Mouse (Mus musculus) embryonic fibroblast, embryonic 13.5 days (primary cell): ENCODE data around the gene Pipox. TPM values are rescaled to one million over a fixed set of nuclear protein-coding genes. Genes with fewer than 3 reads are reported as not detected.

Experiments
- H3K27ac ChIP-seq: 2 replicates; pipeline ENCODE4 v1.5.1; 2012; ENCODE audit warnings: low read length, control low read depth, inconsistent platforms; ENCODE audit not compliant: insufficient read depth
- H3K4me1 ChIP-seq: 2 replicates; pipeline ENCODE4 v1.6.1; 2011; ENCODE audit warnings: low read length; ENCODE audit not compliant: control insufficient read depth, insufficient read depth
- H3K4me3 ChIP-seq: 2 replicates; pipeline ENCODE4 v1.5.1; 2011; ENCODE audit warnings: mild to moderate bottlenecking, control low read depth, low read length; ENCODE audit not compliant: insufficient read depth
- CTCF ChIP-seq: IDR thresholded peaks from 2 replicates; pipeline ENCODE4 v1.5.1; 2011; ENCODE audit warnings: mild to moderate bottlenecking, control low read depth, low read length, moderate library complexity, borderline replicate concordance; ENCODE audit not compliant: insufficient read depth
- POLR2A ChIP-seq: IDR thresholded peaks from 2 replicates; pipeline ENCODE4 v1.6.1; 2011; ENCODE audit warnings: low read depth, mild to moderate bottlenecking, control low read depth, low read length, moderate library complexity
- polyA plus RNA-seq: library from polyadenylated mRNA; stranded (reverse); fragments of >200 nt; gene quantifications from 2 replicates; pipeline ENCODE4 v1.2.4, GENCODE M21; 2011; ENCODE audit warnings: low read depth; ENCODE audit not compliant: missing spikeins, insufficient read length

Pipox gene
- polyA plus RNA-seq, 1 experiment = not detected

- Histone ChIP-seq H3K27ac (no peak overlapping the region), H3K4me3 (no peak overlapping the region), H3K4me1 (no peaks in the 10 kb centered on the region)
- TF ChIP-seq POLR2A = no peak
- TF ChIP-seq CTCF = no peak
Observed at GRCm38 (mm10) chr11:77927837-77928236, 33.9 kb upstream of the Pipox start.

DNA sequence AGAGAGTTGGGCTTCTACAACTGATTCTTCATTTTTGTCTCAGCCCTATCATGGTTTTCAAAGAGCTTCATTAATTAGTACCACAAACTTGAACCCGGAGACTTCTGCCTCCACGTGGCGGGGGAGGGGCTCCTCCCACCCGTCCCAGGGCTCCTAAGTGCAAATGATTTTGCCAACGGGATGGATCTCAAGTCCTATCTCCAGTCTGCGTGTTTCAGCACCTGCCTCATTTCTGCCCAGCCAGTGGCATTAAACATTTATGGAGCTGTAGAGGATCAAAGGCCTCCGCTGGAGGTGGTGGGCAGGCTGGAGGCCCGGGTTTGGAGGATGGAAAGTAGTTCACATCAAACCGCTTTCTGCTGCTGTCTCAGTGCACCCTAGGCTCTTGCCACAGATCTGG lies 32.8 kb upstream of the Pipox start:
- no peak overlapping the region for H3K4me3 ChIP-seq
- no peak overlapping the region for H3K27ac ChIP-seq
- no peaks in the 10 kb centered on the region for H3K4me1 ChIP-seq
- TF ChIP-seq POLR2A (no peak), CTCF (no peak)

- no peak overlapping the region for H3K27ac ChIP-seq
- H3K4me3 ChIP-seq = no peak overlapping the region
- TF ChIP-seq CTCF (no peak), POLR2A (no peak)
- no peaks in the 10 kb centered on the region for H3K4me1 ChIP-seq
Observed at GRCm38 (mm10) chr11:77925836-77926657, 32.2 kb upstream of the Pipox start.

GRCm38 (mm10) chr11:77923285-77923684 lies 29.4 kb upstream of the Pipox start:
- Histone ChIP-seq H3K4me3 (no peak overlapping the region), H3K27ac (no peak overlapping the region), H3K4me1 (no peaks in the 10 kb centered on the region)
- no peak for TF ChIP-seq POLR2A
- no peak for TF ChIP-seq CTCF

DNA sequence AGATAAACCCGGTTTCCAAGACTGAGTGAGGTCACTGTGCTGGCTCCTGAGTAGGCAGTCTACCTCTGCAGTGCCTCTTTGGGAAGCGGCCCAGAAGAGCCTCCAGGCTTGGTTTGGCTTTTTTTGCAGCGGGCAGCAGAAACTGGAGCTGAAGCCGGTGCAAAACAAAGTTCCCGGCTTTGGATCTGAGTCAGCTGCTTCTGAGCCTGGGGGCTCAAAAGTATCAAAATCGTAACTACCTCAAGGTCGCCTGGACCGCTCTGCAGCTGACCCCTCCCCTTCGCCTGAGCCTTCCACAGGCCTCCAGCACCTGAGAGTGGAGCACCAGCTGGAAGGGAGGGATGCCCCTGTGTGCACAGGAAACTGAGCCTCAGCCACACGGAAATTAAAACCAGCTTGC lies 23.3 kb upstream of the Pipox start:
- Histone ChIP-seq H3K4me3 (no peak overlapping the region), H3K27ac (no peak overlapping the region), H3K4me1 (no peaks in the 10 kb centered on the region)
- TF ChIP-seq CTCF (no peak), POLR2A (no peak)

- TF ChIP-seq POLR2A (no peak), CTCF (no peak)
- Histone ChIP-seq H3K4me3 (no peak overlapping the region), H3K4me1 (no peaks in the 10 kb centered on the region), H3K27ac (no peak overlapping the region)
Observed at GRCm38 (mm10) chr11:77916741-77917140, 22.8 kb upstream of the Pipox start.

- no peak for TF ChIP-seq POLR2A
- no peak for TF ChIP-seq CTCF
- no peaks in the 10 kb centered on the region for H3K4me1 ChIP-seq
- H3K4me3 ChIP-seq = no peak overlapping the region
- no peak overlapping the region for H3K27ac ChIP-seq
Observed at GRCm38 (mm10) chr11:77914598-77915260, 20.8 kb upstream of the Pipox start.

GRCm38 (mm10) chr11:77913505-77913904 lies 19.6 kb upstream of the Pipox start:
- no peak overlapping the region for H3K27ac ChIP-seq
- H3K4me3 ChIP-seq = no peak overlapping the region
- H3K4me1 ChIP-seq = no peaks in the 10 kb centered on the region
- TF ChIP-seq POLR2A (no peak), CTCF (no peak)

- Histone ChIP-seq H3K4me3 (no peak overlapping the region), H3K27ac (no peak overlapping the region), H3K4me1 (no peaks in the 10 kb centered on the region)
- TF ChIP-seq CTCF = no peak
- no peak for TF ChIP-seq POLR2A
Observed at GRCm38 (mm10) chr11:77909776-77910175, 15.9 kb upstream of the Pipox start.

DNA sequence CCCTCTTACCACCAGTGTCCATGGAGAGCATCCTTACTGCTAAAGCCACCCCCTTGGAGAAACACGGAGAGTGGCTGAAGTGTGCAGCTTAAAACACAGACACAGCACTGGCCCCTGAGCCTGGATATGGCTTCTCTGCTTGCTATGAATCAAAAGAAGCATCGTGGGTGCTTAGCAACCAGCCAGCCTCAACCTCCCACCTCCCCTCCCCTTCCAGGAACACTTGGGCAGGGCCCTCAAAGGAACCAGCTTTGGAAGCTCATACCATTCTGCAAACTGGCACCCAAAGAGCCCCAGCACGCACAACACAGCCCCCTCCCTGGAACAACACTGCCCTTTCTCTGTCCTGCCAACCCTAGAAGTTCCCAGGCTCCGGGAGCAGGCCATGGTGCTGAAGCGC lies 15.5 kb upstream of the Pipox start:
- TF ChIP-seq CTCF (no peak), POLR2A (no peak)
- Histone ChIP-seq H3K4me1 (no peaks in the 10 kb centered on the region), H3K27ac (no peak overlapping the region), H3K4me3 (no peak overlapping the region)
